Mouse (Mus musculus): ENCODE measurements around the gene Lpin3.

Gene Lpin3

GRCm38 (mm10) chr2:160880453-160881195 is at the start of gene Lpin3:
Gene Lpin3, plus strand, starts transcription at chr2:160880670.
- no peak for DNase-seq (ENCODE audit: low read depth, low spot score)

DNA sequence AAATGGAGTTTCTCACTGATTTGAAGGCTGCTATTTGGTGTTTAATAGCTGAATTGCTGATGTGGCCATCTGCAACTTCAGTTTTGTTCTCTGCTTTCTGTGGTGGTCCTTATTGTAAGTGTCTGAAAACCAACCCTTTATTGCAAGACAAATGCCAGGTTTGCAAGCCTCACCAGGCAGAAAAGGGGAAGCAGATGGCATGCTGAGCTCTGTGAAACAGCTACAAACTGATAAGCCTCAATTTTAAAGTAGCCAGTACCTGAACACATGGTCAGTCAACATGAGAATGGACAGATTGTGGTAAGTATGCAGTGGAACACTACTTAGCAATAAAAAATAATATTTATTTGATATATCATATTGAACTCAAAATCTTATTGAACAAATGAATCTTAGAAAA is 39.6 kb upstream of the Lpin3 start:
- no peak for DNase-seq (ENCODE audit: low read depth, low spot score)

DNA sequence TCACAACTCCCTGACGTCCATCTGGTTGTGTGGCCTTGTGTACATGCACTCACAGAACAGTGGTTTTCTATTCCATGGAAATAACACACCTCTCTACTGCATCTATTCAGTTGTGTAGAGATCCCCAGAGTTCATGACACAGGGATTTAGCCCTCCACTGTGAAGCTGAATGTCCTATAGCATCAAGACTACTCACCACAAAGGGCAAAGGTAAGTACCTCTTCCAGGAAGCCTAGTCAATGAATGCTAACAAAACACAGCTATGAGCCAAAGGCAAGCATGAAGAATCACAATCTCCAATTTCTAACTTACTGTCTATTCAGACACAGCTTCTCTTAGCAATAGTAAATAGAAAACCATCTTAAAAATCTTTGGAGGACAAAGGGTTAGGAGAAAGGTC is 32.8 kb upstream of the Lpin3 start:
- DNase-seq (ENCODE audit: low read depth, low spot score), result no peak

DNA sequence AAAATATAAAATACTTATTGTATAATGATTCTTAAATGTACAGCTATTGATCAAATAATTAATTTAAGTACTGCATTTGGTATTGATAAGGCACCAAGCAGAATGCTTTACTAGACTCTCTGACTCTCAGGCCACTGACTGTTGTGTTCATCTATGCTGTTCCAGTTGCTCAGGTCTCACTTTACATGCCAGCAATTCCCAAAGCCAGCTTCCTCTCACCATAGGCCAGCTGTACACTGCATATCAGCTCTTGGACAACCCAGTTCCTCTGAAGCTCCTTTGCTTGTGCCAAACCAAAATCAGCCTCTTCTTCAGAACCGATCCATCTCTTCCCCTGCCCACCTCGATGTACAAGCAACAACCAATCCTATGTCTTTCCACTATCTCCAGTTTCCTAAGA is 32.3 kb upstream of the Lpin3 start:
- no peak for DNase-seq (ENCODE audit: low read depth, low spot score)

DNA sequence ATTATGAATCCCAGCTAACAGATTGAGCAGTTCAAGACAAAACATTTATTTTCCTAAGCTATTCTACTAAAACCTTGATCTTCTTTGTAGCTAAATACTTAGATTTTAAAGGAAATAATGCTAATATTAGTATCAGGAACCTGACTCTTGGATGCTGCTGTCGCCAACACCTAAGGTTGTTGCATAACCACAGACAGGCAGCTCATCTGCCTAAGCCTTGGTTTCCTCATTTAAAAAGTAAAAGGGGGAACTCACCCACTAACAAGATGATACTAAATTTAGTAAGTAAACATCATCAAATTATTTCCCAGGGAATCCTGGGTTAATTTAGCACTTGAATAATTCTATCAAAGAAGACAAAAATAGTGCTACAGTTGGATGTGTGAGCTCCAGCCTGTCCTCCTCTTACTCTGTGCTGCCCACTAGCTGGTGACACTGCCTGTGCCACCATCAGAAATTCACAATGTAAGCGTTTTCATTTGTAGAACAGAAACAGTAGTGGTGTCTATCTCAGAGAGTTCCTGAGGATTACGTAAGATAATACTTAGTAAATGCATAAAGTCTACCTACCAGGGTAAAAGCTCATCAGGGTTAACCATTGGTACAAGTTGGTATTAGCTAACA is 30.7 kb upstream of the Lpin3 start:
- DNase-seq (ENCODE audit: low read depth, low spot score), result no peak

GRCm38 (mm10) chr2:160850360-160850759 is 30.1 kb upstream of the Lpin3 start:
- DNase-seq (ENCODE audit: low read depth, low spot score), result no peak

- no peak for DNase-seq (ENCODE audit: low read depth, low spot score)
These were observed 25.8 kb upstream of the Lpin3 start for GRCm38 (mm10) chr2:160854687-160855086.

DNA sequence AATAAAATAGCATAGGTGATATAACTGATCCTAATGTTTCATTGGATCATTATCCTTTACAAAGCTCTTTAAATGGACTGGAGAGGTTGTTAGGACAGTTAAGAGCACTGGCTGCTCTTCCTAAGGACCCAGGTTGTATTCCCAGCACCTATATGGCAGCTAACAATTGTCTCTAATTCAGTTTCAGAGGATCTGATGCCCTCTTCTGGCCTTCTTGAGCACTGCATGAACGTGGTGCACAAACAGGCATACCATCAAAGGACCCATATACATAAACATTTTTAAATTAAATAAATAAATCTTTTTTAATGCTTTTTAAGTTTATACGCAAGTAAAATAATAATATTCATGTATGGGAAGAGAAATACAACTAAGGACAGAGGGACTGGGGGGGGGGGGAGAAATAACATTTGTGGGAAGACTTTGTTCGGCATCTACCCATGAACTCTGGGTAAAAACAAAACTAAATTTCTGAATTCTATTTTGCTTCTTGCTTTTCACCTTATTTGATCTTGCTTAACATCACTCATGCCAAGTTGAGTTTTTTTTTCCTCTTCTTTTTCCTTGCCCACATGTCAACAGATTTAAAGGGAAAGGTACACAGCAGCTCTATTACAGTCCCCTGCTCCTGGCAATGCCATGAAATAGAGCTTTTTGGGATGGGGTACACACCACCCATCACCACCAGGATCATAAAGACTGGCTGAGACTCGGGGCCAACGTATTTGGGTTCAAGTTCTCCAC is 23.9 kb upstream of the Lpin3 start:
- DNase-seq (ENCODE audit: low read depth, low spot score), result peak; percentile 18

GRCm38 (mm10) chr2:160860363-160860762 is 20.1 kb upstream of the Lpin3 start:
- DNase-seq (ENCODE audit: low read depth, low spot score), result no peak

DNA sequence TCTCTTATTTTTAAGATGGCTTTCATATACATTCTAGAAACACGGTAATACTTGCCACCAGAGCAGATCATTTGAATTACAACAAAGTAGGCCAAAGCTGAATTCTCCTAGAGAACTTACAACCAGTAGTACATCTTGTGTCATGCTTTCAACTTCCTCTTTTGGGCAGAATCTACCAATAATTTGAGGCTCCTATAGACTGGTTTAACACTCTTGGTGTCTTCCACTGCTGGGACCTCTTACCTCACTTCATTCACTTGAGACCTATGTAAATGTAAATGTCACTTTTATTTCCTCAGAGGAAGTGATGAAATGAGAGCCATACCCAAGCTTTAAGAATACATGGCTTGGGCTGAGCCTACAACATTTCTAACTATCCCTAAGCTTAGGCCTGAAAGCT is 16.4 kb upstream of the Lpin3 start:
- DNase-seq (ENCODE audit: low read depth, low spot score), result no peak

DNA sequence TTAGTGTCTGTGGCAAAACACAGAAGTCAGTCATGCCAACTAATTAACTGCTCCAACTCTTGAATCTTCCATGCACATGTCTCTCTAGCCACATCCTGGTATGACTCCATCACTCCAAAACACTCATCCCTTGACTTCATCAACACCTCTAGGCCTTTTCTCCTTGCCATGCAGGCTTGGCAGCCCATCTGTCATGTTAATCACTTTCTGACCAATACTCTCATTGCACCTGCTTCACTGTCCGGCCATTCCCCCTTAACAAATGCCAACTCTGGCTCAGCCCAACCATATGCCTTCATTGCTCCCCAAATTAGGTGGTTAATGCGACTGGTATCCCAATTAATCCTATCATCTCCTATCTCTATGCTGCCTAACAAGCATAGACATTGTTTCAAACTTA is 15.2 kb upstream of the Lpin3 start:
- DNase-seq (ENCODE audit: low read depth, low spot score), result no peak

GRCm38 (mm10) chr2:160869446-160869845 is 11.0 kb upstream of the Lpin3 start:
- no peak for DNase-seq (ENCODE audit: low read depth, low spot score)

GRCm38 (mm10) chr2:160871310-160871709 is 9.2 kb upstream of the Lpin3 start:
- no peak for DNase-seq (ENCODE audit: low read depth, low spot score)

- DNase-seq (ENCODE audit: low read depth, low spot score), result peak; percentile 85
These were observed 8.1 kb upstream of the Lpin3 start for GRCm38 (mm10) chr2:160872395-160872794.

DNA sequence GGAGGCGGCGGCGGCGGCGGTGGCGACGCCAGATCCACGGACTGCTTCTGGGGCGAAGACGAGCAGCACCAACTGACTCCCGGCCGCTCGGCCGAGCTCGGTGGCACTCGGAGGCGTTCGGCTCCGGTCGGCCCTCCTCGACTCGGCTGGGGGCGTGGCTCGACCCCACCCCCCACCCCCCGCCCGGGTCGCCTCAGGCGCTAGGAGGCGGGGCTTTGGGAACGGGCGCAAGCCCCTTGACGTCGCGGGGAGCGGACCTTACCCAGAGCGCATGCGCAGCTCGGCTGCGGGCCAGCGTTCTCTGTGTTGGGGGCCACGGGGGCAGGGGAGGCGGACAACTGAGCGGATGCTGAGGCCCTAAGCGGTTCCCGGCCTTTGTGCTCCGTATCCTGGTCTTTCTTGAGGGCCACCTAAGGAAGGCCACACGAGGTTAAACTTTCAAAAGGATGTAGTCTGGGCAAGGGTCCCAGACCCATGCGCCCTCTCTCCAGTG is 7.5 kb upstream of the Lpin3 start, which contains the start of gene Zhx3:
Gene Zhx3 (minus strand): TSS at position 109 of the 493 bp plus-strand sequence.
- DNase-seq (ENCODE audit: low read depth, low spot score), result peak; percentile 95

DNA sequence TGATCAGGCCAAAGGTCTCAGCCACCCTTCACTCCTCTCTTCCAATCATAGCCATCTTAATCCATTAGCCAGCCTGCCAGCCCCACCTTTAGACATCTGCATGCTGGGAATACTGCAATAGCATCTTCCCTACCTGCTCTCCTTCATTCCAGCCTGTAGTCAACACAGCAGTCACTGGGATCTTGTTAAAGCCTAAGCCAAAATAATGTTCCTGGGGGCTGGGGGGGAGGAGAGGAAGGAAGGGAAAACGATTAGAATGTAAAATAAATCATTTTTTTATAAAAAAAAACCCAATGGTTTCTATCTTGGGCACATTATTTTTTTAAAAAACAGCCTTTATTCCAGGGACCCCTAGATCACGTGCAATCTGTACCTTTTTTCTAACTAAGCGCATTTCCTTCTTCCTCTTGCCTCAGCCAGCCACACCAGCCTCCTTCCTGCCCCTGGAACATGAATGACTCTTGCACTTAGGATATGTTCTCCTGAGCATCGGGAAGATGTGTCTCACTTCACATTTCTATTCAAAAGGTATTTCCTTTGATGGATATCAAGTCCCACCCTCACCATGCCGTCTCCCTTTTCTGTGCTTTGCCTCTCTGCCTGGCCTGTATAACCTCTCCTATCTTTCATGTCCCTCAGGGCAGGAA is 6.1 kb upstream of the Lpin3 start:
- DNase-seq (ENCODE audit: low read depth, low spot score), result no peak

DNA sequence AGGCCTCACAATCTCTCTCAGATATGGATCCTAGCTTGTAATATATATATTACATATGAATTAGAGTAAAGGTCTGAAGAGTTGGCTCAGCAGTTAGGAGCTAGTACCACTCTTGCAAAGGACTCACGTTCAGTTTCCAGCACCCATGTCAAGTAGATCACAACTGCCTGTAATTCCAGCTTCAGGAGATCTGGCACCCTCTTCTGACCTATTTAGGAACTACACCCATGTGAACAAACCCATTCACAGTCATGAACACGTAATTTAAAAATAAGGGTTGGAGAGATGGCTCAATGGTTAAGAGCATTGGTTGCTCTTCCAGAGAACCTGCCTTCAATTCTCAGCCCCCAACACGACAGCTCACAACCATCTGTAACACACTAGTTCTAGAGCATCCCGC is 4.4 kb upstream of the Lpin3 start:
- peak; percentile 72 for DNase-seq (ENCODE audit: low read depth, low spot score)

- DNase-seq (ENCODE audit: low read depth, low spot score), result no peak
These were observed 1.1 kb downstream of the Lpin3 start for GRCm38 (mm10) chr2:160881462-160882101.

- no peak for DNase-seq (ENCODE audit: low read depth, low spot score)
These were observed 2.0 kb downstream of the Lpin3 start for GRCm38 (mm10) chr2:160882436-160882835.

DNA sequence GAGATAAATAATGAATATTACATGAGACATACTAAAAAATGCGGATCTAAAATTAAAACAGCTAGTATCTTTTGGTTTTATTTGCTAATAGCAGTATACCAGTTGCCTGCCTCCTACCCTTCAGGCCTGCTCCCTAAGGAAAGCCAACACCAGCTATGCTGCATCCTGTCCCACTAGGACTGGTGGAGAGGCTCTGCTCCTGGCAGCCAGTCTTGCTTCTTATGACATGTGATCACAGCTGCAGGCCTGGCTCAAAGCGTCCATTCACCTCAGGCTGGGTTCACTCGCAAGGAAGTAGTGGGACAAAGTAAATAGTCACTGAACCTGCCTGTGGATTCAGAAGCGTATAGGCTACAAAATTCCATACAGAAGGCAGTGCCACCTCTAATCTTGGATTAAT is 3.4 kb downstream of the Lpin3 start:
- DNase-seq (ENCODE audit: low read depth, low spot score), result no peak

- peak; percentile 79 for DNase-seq (ENCODE audit: low read depth, low spot score)
These were observed 4.4 kb downstream of the Lpin3 start for GRCm38 (mm10) chr2:160884830-160885229.

Data from CD4-positive, CD25-positive, alpha-beta regulatory T cell, adult 2 months (primary cell).